Mouse (Mus musculus): Measurements from ENCODE around the gene Fcrlb.
"Not testable (repeated sequence)": the region's sequence is repeated elsewhere in the genome, so short reads cannot be mapped to it uniquely, and the experiment has no call there.

Fcrlb gene

GRCm38 (mm10) chr1:170912891-170913615 is at the start of gene Fcrlb:
Gene Fcrlb (minus strand): TSS chr1:170912941.
- no peak for DNase-seq (ENCODE audit: low spot score in 2 of 2)

- DNase-seq (ENCODE audit: low spot score in 2 of 2), result no peak
Observed at GRCm38 (mm10) chr1:170962301-170962700, 49.6 kb upstream of the Fcrlb start.

- DNase-seq (ENCODE audit: low spot score in 2 of 2), result no peak
Observed at GRCm38 (mm10) chr1:170961101-170961500, 48.4 kb upstream of the Fcrlb start.

DNA sequence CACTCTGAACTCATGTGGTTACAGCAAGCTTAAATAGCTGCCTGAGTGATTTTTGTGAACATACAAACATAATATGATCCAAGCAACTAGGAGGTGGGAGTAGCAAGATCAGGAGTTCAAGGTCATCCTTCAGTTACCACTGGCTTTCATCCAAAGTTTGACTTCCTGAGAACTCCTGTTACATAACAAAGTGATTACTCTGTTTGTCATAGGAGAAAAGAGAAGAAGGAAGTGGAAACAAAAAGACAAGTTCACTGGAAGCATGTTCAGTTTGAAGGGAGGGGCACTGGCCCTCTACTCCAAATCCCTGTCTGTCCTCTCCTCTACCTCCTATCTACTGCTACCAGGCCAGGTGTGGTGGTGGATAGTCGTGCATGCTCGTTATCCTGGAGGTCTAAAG is 47.0 kb upstream of the Fcrlb start:
- no peak for DNase-seq (ENCODE audit: low spot score in 2 of 2)

GRCm38 (mm10) chr1:170958225-170958624 is 45.5 kb upstream of the Fcrlb start:
- DNase-seq (ENCODE audit: low spot score in 2 of 2), result no peak

- no peak for DNase-seq (ENCODE audit: low spot score in 2 of 2)
Observed at GRCm38 (mm10) chr1:170953192-170953591, 40.5 kb upstream of the Fcrlb start.

DNA sequence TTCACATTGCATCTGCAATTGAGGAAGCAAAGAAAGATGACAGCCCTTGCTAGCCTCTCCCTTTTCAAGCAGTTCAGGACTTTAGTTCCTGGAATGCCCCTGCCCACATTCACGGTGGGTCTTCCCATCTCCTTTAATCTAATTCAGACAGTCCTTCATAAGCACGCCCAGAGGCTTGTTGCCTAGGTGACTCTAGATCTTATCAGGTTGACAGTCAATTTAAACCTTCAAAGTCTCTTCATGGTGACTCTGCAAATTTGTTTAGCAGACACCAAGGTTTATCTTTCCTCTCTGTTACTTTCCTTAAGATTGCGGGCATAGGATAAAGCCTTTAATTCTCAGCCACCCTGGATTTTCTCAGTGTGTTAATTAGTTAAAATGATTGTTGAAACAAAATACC is 38.0 kb upstream of the Fcrlb start:
- no peak for DNase-seq (ENCODE audit: low spot score in 2 of 2)

DNA sequence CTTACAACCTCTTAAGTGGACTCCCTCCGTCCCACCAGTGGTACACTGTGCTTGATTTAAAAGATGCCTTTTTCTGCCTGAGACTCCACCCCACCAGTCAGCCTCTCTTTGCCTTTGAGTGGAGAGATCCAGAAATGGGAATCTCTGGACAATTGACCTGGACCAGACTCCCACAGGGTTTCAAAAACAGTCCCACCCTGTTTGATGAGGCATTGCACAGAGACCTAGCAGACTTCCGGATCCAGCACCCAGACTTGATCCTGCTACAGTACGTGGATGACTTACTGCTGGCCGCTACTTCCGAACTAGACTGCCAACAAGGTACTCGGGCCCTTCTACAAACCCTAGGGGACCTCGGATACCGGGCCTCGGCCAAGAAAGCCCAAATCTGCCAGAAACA is 32.2 kb upstream of the Fcrlb start:
- DNase-seq (ENCODE audit: low spot score in 2 of 2), result not testable (repeated sequence)

DNA sequence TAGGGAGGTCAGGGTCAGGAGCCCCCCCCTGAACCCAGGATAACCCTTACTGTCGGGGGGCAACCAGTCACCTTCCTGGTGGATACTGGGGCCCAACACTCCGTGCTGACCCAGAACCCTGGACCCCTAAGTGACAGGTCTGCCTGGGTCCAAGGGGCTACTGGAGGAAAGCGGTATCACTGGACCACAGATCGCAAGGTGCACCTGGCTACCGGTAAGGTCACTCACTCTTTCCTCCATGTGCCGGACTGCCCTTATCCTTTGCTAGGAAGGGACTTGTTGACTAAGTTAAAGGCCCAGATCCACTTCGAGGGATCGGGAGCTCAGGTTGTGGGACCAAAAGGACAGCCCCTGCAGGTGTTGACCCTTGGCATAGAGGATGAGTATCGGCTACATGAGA is 31.4 kb upstream of the Fcrlb start:
- DNase-seq (ENCODE audit: low spot score in 2 of 2), result not testable (repeated sequence)

DNA sequence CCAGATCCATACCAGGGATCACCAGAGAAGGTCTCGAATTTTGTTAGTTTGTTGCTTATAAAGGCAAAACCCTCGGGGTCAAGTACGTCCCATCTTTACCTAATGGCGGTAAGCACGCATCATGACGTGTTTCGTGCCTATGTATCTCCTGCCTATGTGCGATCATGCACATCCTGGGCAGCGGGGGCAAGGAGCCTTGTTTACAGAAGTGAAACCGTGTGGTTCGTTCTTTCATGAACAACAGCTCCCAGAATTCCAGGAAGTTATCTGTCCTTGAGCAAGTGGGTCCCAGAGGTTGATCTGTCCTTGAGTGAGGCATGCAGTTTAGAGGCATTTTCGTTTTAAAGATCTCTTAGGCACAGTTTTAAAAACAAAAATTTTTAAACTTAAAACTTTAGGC is 26.5 kb upstream of the Fcrlb start:
- no peak for DNase-seq (ENCODE audit: low spot score in 2 of 2)

GRCm38 (mm10) chr1:170934383-170934782 is 21.6 kb upstream of the Fcrlb start:
- no peak for DNase-seq (ENCODE audit: low spot score in 2 of 2)

DNA sequence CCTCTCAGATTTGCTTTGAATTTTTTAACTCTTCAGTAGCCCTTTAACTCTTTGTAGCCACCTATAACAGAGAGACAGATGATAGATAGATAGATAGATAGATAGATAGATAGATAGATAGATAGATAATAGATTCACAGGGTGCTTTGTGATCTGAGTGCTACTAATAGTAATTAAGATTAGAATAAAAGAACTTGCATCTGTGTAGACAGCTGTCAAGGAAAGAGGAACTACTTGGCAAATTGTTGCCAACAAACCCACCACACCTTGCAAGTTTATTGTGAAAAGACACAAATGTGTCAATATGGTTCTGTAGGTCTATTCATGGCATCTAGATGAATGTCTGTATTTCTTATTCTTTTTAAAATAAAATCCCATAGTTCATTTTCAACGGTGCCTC is 21.2 kb upstream of the Fcrlb start:
- no peak for DNase-seq (ENCODE audit: low spot score in 2 of 2)

GRCm38 (mm10) chr1:170933386-170933920 is 20.7 kb upstream of the Fcrlb start:
- no peak for DNase-seq (ENCODE audit: low spot score in 2 of 2)

- DNase-seq (ENCODE audit: low spot score in 2 of 2), result no peak
Observed at GRCm38 (mm10) chr1:170932043-170932442, 19.3 kb upstream of the Fcrlb start.

- no peak for DNase-seq (ENCODE audit: low spot score in 2 of 2)
Observed at GRCm38 (mm10) chr1:170929245-170929644, 16.5 kb upstream of the Fcrlb start.

DNA sequence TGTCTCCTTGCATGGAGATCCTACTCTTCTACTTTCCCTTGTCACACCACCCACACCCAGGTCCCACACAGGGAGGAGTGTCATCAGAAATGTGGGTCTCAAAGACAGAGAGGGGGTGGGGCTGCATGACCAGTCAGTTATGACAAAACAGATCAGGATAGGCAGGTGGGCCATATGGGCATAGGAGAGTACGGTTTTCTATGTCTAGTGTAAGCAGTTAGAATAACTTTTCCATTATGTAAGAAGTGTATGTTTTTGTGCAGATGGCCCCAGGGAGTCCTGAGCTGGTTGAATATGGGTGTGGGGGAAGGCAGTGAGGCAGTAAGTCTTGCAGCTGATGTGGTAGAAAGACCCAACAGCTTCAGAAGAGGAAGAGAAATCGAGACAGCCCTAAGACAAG is 15.7 kb upstream of the Fcrlb start:
- DNase-seq (ENCODE audit: low spot score in 2 of 2), result no peak

GRCm38 (mm10) chr1:170927378-170927777 is 14.6 kb upstream of the Fcrlb start, which contains the start of gene Fcrla:
Gene Fcrla (minus strand): TSS chr1:170927583.
- DNase-seq (ENCODE audit: low spot score in 2 of 2), result no peak

DNA sequence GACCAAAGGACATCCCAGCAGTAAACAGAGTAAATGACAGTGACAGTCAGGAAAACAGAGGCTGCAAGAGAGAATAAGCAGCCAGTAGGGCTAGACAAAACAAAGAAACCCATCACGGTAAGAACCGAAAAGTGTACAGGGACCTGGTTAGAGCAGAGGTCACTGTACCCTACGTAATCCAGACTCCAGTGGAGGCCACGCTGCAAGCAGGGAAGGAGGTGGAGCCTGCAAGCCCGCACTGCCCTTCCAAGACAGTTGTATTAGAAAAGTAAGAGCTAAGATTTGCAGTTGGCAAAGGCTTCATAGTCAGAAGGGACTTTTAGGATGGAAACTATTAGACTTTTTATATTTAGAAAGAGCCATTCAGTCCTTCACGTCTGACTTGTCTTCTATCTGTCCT is 14.2 kb upstream of the Fcrlb start:
- DNase-seq (ENCODE audit: low spot score in 2 of 2), result no peak

GRCm38 (mm10) chr1:170924485-170924884 is 11.7 kb upstream of the Fcrlb start:
- DNase-seq (ENCODE audit: low spot score in 2 of 2), result no peak

GRCm38 (mm10) chr1:170919308-170919707 is 6.6 kb upstream of the Fcrlb start:
- no peak for DNase-seq (ENCODE audit: low spot score in 2 of 2)

GRCm38 (mm10) chr1:170915657-170916056 is 2.9 kb upstream of the Fcrlb start:
- DNase-seq (ENCODE audit: low spot score in 2 of 2), result no peak

DNA sequence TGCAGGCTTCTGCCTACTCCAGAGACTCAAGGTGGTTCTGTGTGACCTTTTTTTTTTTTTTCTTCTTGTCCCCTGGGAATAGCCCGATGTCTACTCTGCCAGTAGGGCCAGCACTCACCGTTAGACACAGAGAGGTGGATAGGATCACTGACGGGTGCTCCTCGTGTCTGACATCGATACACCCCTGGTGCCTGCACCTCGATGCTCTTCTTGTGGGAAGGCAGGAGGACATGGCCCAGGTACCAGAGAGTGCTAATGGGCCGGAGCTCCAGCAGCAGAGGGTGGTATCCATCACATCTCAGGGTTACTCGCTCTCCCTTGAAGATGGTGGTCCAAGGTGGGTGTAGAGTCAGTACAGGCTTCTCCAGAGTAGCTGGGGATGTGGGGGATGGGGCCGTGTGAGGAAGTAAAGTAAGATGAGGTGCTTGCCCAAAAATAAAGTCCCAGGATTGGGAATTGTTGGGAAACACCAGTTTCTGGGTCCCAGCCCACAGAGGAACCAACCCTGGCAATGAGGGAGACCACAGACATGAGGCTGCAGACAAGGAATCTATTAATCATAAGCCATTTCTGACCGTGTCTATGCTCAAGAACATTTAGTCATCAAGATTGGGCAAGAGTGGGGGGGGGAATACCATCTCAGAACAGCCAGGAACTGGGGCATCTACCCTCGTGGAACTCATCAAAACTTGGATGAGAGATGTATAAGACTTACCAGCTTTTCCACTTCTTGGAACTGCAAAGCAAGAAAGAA is 657 bp downstream of the Fcrlb start:
- DNase-seq (ENCODE audit: low spot score in 2 of 2), result no peak

DNA sequence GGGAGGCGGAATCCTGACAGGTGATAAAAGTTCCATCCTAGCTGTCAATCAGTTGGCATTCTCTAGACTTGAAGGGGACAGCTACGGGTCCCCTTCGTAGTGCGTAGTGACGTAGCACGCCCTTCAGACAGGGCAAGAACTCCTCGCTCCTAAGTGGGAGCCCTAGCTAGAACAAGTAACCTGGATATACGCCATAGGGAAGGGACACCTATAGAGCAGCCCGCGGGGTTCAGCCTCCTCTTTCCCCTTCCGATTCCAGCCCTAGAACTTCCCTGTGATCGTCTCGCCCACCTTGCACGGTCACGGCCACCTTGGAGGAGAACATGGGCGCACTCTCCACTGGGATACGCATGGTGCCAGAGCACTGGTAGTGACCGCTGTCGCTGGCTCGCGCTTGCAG is 4.4 kb downstream of the Fcrlb start:
- DNase-seq (ENCODE audit: low spot score in 2 of 2), result no peak
